Mouse (Mus musculus) G1E (cell line): ENCODE results near the gene Fpr2. TPM values are rescaled to one million over a fixed set of nuclear protein-coding genes. Genes with fewer than 3 reads are reported as not detected.

Experiments
- ATAC-seq: 2 replicates; pipeline ENCODE4 v1.8.0; 2016; ENCODE audit warnings: mild to moderate bottlenecking; ENCODE audit not compliant: insufficient number of reproducible peaks, poor library complexity, low FRiP score, severe bottlenecking; ENCODE audit errors: extremely low read depth
- DNase-seq: peaks from one replicate; pipeline ENCODE4 v3.0.0; 2012; ENCODE audit warnings: low spot score
- H3K27me3 ChIP-seq: 2 replicates; pipeline ENCODE4 v1.6.1; 2012; ENCODE audit warnings: mild to moderate bottlenecking, low read length, inconsistent platforms; ENCODE audit not compliant: insufficient read depth
- H3K36me3 ChIP-seq: replicated peaks from 2 replicates; pipeline ENCODE3; 2012; ENCODE audit warnings: mild to moderate bottlenecking, inconsistent platforms
- H3K4me1 ChIP-seq: 2 replicates; pipeline ENCODE4 v1.6.1; 2012; ENCODE audit warnings: low read depth, low read length, inconsistent platforms, mixed read lengths; ENCODE audit not compliant: insufficient read depth
- H3K4me3 ChIP-seq: 2 replicates; pipeline ENCODE4 v1.5.1; 2012; ENCODE audit warnings: low read depth, mild to moderate bottlenecking, inconsistent platforms, low read length, moderate library complexity, mixed read lengths
- H3K9me3 ChIP-seq: replicated peaks from 2 replicates; pipeline ENCODE4 v1.6.1; 2012; ENCODE audit warnings: inconsistent platforms
- CTCF ChIP-seq: IDR thresholded peaks from 2 replicates; pipeline ENCODE4 v1.5.1; 2012; ENCODE audit warnings: low read depth, low read length, inconsistent platforms, mixed read lengths
- GATA1 ChIP-seq: IDR thresholded peaks from 2 replicates; pipeline ENCODE4 v1.6.1; 2012; ENCODE audit warnings: borderline replicate concordance, low read length, inconsistent platforms, mixed read lengths
- GATA2 ChIP-seq: IDR thresholded peaks from 2 replicates; pipeline ENCODE4 v1.6.1; 2012; ENCODE audit warnings: low read depth, low read length, inconsistent platforms, borderline replicate concordance
- POLR2AphosphoS5 ChIP-seq: IDR thresholded peaks from 2 replicates; pipeline ENCODE4 v1.6.1; 2012; ENCODE audit warnings: low read depth, low read length, inconsistent platforms; ENCODE audit not compliant: insufficient replicate concordance
- TAL1 ChIP-seq: conservative IDR thresholded peaks from 2 replicates; pipeline ENCODE4 v1.6.1; 2012; ENCODE audit warnings: low read depth, low read length, inconsistent platforms, mixed read lengths
- polyA plus RNA-seq: library from polyadenylated mRNA; stranded (reverse); fragments of >175 nt; gene quantifications from 2 replicates; pipeline ENCODE4 v1.2.3, GENCODE M21; 2012
- total RNA-seq, 2 experiments: library from RNA; stranded (forward) in 1 of 2; stranded (reverse) in 1 of 2; fragments of 200-1000 nt in 1 of 2; fragments of >200 nt in 1 of 2; fragmentation: Nextera tagmentation in 1 of 2; gene quantifications; 2 replicates each; pipeline ENCODE4 v1.2.3; 2014 to 2017

The Fpr2 gene
- total and polyA plus RNA-seq, 3 experiments: 0.16 TPM; not detected in 2

DNA sequence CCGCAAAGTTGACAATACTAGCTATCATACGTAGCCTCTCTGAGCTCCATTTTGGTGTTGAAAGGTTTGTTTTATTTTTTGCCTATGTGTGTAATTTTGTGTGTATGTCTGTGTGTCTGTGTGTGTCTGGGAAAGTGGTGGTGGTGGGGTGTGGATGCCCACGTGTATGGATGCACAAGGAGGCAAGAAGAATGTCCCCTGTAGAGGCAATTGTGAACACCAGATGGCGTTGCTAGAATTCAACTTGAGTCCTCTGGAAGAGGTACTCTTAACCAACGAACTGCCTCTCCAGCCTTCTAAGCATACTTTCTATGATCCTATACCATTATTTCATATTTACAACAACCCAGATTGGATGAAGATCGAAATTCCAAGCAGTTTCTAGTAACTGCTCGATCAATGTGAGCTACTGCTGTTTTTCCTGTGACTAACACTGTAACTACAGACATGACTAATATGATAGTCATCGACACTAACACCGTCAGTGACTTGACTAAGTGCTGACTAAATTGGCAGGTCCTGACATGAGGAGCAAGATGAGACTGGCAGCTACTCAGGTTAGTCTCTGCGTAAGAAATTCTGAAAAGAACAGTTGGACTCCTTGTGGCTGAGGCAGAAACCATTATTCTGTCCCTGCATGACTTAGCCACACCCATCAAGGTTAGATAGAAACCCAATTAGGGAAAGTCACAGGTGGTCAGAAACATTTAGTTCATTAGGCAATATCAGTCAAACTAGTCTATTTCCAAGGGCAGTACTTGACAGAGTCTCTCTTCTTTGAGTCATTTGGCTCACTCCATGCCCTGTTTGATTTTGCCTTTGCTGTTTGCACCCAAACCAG lies 42.2 kb upstream of the Fpr2 start:
- H3K4me1 ChIP-seq: peaks cover 7% of the 10 kb centered on the region; the same call in 1 of the 2 replicates
- ATAC-seq: no peak
- DNase-seq: no peak

DNA sequence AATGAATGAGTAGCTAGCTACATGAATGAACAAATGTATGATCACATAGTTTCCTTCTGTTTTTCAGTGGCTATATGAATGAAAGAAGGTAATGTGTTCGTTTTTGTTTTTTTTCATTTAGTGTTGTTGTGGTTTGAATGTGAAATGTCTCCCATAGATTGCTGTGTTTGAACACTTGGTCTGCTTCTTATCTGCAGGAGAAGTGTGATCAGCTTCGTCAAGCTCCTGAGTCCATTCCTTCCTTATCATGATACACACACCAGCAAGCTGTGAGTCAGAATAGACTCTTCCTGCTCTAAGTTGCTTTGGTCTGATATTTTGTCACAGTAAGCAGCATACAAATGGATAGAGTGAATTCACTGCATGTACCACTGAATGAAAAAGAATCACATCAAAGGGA lies 38.6 kb upstream of the Fpr2 start:
- Histone ChIP-seq H3K4me3 (no peak overlapping the region), H3K4me1 (peaks cover 7% of the 10 kb centered on the region; the same call in 1 of the 2 replicates), H3K27me3 (peaks cover 3% of the 10 kb centered on the region), H3K36me3 (no peaks in the 10 kb centered on the region), H3K9me3 (no peaks in the 10 kb centered on the region)
- no peak for DNase-seq
- ATAC-seq: peak; percentile 85
- no peak for TF ChIP-seq TAL1
- no peak for TF ChIP-seq GATA1
- TF ChIP-seq CTCF: no peak
- no peak for TF ChIP-seq GATA2
- TF ChIP-seq POLR2AphosphoS5: no peak

More for the DNA sequence above, 42.2 kb upstream of the Fpr2 start:
- Histone ChIP-seq H3K27me3 (peaks cover 3% of the 10 kb centered on the region), H3K4me3 (no peak overlapping the region), H3K9me3 (no peaks in the 10 kb centered on the region), H3K36me3 (peaks cover 14% of the 10 kb centered on the region)
- TF ChIP-seq GATA2: no peak
- no peak for TF ChIP-seq TAL1
- no peak for TF ChIP-seq GATA1
- TF ChIP-seq POLR2AphosphoS5: no peak
- TF ChIP-seq CTCF: no peak

DNA sequence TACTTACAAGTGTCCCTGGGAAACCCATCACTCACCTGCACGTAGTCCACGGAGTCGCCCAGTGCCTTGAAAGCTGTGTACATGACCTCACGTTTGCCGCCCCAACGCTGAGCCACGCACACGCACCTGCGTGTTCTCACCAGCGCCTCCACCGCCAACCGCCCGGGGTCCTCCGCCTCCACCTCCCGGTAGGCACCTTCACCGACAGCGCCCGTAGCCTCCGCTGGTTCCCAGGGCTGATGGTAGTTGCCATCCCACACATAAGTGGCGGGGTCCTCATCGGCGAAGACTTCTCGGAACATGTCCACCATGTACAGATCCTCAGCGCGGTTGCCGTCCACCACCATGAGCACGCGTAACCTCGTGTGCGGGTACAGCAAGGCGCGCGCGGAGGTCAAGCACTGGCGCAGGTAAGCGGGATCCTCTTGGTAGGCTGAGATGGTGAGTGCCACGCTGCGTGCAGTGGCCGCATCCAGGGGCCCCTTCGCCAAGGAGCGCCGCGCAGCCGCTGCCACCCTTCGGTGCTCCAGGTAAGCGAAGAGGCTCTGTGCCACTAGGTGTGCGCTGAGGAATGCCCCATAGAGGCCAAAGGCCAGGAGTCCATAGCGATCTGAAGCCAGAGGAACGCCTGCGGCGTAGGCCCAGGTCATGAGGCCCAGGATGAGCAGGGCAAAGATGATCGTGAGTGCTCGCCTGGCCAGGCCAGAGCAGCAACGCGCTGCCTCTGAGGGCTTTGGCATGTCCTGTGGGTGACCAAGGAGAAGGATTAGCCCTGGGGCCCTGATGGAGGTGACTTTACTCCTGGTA lies 37.5 kb upstream of the Fpr2 start:
- Histone ChIP-seq H3K36me3 (no peaks in the 10 kb centered on the region), H3K4me3 (peak overlapping the region; percentile 1; the same call in 1 of the 2 replicates), H3K27me3 (peaks cover 5% of the 10 kb centered on the region), H3K9me3 (no peaks in the 10 kb centered on the region), H3K4me1 (peaks cover 7% of the 10 kb centered on the region; the same call in 1 of the 2 replicates)
- ATAC-seq: no peak
- no peak for DNase-seq
- TF ChIP-seq TAL1: no peak
- no peak for TF ChIP-seq CTCF
- no peak for TF ChIP-seq GATA2
- TF ChIP-seq GATA1: no peak
- no peak for TF ChIP-seq POLR2AphosphoS5

DNA sequence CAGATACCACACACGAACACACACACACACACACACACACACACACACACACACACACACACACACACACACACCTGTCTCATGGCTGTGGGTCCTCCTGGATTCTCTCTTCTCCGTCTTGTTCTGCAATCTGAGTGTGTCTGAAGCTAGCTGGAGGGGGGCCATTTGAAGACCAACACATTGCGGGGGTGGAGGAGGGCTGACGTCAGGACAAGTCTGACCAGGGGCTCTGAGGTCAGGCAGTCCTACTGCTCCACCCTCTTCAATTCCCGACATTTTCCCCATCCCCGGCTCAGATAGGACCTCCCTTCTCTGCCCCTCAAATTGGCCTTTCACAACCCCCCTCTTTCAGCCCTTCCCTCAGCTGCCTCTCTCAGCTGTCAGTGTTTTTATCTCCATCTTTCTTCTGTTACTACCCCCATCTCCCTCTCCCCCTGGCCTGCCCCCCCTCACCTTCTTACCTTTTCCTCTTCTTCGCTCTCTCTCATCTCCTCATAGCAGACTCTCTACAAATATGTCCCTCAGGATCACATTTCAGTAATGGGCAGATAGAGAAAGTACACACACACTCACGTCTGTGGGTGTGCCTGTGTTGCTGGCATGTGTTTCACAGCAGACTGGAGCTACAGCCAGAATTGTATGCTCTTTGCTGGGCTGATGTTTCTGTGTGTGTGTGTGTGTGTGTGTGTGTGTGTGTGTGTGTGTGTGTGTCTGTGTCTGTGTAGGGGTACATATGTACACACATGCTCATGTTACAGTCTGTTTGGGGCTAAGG lies 32.4 kb upstream of the Fpr2 start, which contains the start of gene Has1:
Gene Has1, minus strand, starts transcription at position 142 of the 775 bp plus-strand sequence.
- no peak for DNase-seq
- H3K9me3 ChIP-seq: no peaks in the 10 kb centered on the region
- no peak within 1 kb of the TSS for H3K4me3 ChIP-seq
- peaks cover 11% of the 10 kb centered on the region for H3K27me3 ChIP-seq
- TF ChIP-seq GATA1 (no peak), GATA2 (no peak), POLR2AphosphoS5 (no peak), CTCF (no peak), TAL1 (no peak)
- no peaks in the 10 kb centered on the region for H3K4me1 ChIP-seq
- no peak for ATAC-seq
- no peaks in the 10 kb centered on the region for H3K36me3 ChIP-seq

DNA sequence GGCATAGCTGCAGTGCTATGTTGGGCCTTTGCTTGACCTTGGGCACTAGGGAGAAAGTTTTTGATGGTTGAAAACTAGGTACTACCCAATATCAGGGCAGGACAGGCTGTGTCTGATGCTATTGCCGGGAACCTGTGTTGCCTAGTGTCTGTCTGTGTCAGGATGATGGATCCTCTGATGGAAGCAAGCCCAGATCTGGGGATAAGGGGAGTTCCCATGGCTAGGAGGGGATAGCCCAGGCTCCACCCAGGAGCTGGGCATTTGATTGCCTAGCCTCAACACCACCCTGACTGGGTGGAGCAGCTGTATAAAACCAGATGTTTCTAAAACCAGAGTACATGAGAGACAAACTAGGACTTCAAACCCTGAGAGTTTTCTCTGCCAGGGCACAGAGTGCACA lies 31.0 kb upstream of the Fpr2 start:
- no peaks in the 10 kb centered on the region for H3K9me3 ChIP-seq
- H3K4me1 ChIP-seq: no peaks in the 10 kb centered on the region
- peaks cover 13% of the 10 kb centered on the region for H3K27me3 ChIP-seq
- no peak for DNase-seq
- no peak for ATAC-seq
- TF ChIP-seq TAL1: no peak
- TF ChIP-seq CTCF: no peak
- TF ChIP-seq GATA2: no peak
- no peak for TF ChIP-seq GATA1
- TF ChIP-seq POLR2AphosphoS5: no peak
- no peak overlapping the region for H3K4me3 ChIP-seq
- no peaks in the 10 kb centered on the region for H3K36me3 ChIP-seq
